Mouse (Mus musculus): ENCODE results near the gene Morc2a. TPM values are rescaled to one million over a fixed set of nuclear protein-coding genes. Genes with fewer than 3 reads are reported as not detected.

The Morc2a gene
- polyA plus RNA-seq, 1 experiment from 2014 or later, result 42.6 TPM

GRCm38 (mm10) chr11:3723910-3724309, 74.9 kb downstream of the Morc2a start:
- 80% methylated on average over 4 of the region's 4 CpGs for WGBS
- H3K27ac ChIP-seq, result no peak overlapping the region
- H3K4me1 ChIP-seq, result peaks cover 17% of the 10 kb centered on the region
- H3K4me3 ChIP-seq, result no peak overlapping the region
- DNase-seq (ENCODE audit: extremely low spot score, low spot score), result no peak
- H3K9me3 ChIP-seq, result no peaks in the 10 kb centered on the region
- H3K27me3 ChIP-seq (ENCODE audit: poor library complexity, severe bottlenecking), result no peaks in the 10 kb centered on the region
- H3K36me3 ChIP-seq (replicated peaks), result no peaks in the 10 kb centered on the region

- H3K27me3 ChIP-seq (ENCODE audit: poor library complexity, severe bottlenecking), result no peaks in the 10 kb centered on the region
- H3K27ac ChIP-seq, result no peak overlapping the region
- no peak for DNase-seq (ENCODE audit: extremely low spot score, low spot score)
- peaks cover 17% of the 10 kb centered on the region for H3K4me1 ChIP-seq
- no peak overlapping the region for H3K4me3 ChIP-seq
- 74% methylated on average over 5 of the region's 5 CpGs for WGBS
- H3K36me3 ChIP-seq (replicated peaks), result no peaks in the 10 kb centered on the region
- H3K9me3 ChIP-seq, result no peaks in the 10 kb centered on the region
Observed at GRCm38 (mm10) chr11:3724726-3725125, 75.7 kb downstream of the Morc2a start.

- no peak overlapping the region for H3K27ac ChIP-seq
- H3K9me3 ChIP-seq, result no peaks in the 10 kb centered on the region
- no peak overlapping the region for H3K4me3 ChIP-seq
- no peak for DNase-seq (ENCODE audit: extremely low spot score, low spot score)
- no peaks in the 10 kb centered on the region for H3K27me3 ChIP-seq (ENCODE audit: poor library complexity, severe bottlenecking)
- no peaks in the 10 kb centered on the region for H3K36me3 ChIP-seq (replicated peaks)
- whole genome bisulfite sequencing, result 71% methylated on average over 10 of the region's 10 CpGs
- peaks cover 17% of the 10 kb centered on the region for H3K4me1 ChIP-seq
Observed at GRCm38 (mm10) chr11:3725331-3726054, 76.5 kb downstream of the Morc2a start.

GRCm38 (mm10) chr11:3727438-3728105, 78.6 kb downstream of the Morc2a start:
- Histone ChIP-seq H3K9me3 (no peaks in the 10 kb centered on the region), H3K4me1 (peaks cover 9% of the 10 kb centered on the region), H3K36me3 (replicated peaks) (no peaks in the 10 kb centered on the region), H3K27me3 (ENCODE audit: poor library complexity, severe bottlenecking) (no peaks in the 10 kb centered on the region), H3K27ac (no peak overlapping the region), H3K4me3 (no peak overlapping the region)
- 76% methylated on average over 9 of the region's 9 CpGs for WGBS
- no peak for DNase-seq (ENCODE audit: extremely low spot score, low spot score)

GRCm38 (mm10) chr11:3731469-3731868, 82.5 kb downstream of the Morc2a start:
- Histone ChIP-seq H3K4me1 (peaks cover 7% of the 10 kb centered on the region; the same call in 1 of the 2 replicates), H3K27me3 (ENCODE audit: poor library complexity, severe bottlenecking) (no peaks in the 10 kb centered on the region), H3K36me3 (replicated peaks) (no peaks in the 10 kb centered on the region), H3K4me3 (no peak overlapping the region), H3K9me3 (no peaks in the 10 kb centered on the region), H3K27ac (no peak overlapping the region)
- no peak for DNase-seq (ENCODE audit: extremely low spot score, low spot score)
- WGBS, result 87% methylated on average over 4 of the region's 4 CpGs

GRCm38 (mm10) chr11:3733933-3734636, 85.1 kb downstream of the Morc2a start:
- WGBS, result 83% methylated on average over 14 of the region's 14 CpGs
- H3K4me1 ChIP-seq, result peaks cover 7% of the 10 kb centered on the region; the same call in 1 of the 2 replicates
- no peak overlapping the region for H3K27ac ChIP-seq
- H3K27me3 ChIP-seq (ENCODE audit: poor library complexity, severe bottlenecking), result no peaks in the 10 kb centered on the region
- H3K36me3 ChIP-seq (replicated peaks), result no peaks in the 10 kb centered on the region
- H3K9me3 ChIP-seq, result no peaks in the 10 kb centered on the region
- no peak overlapping the region for H3K4me3 ChIP-seq
- no peak for DNase-seq (ENCODE audit: extremely low spot score, low spot score)

- Histone ChIP-seq H3K27me3 (ENCODE audit: poor library complexity, severe bottlenecking) (no peaks in the 10 kb centered on the region), H3K36me3 (replicated peaks) (no peaks in the 10 kb centered on the region), H3K4me1 (peaks cover 7% of the 10 kb centered on the region; the same call in 1 of the 2 replicates), H3K27ac (no peak overlapping the region), H3K9me3 (no peaks in the 10 kb centered on the region), H3K4me3 (no peak overlapping the region)
- no peak for DNase-seq (ENCODE audit: extremely low spot score, low spot score)
- WGBS, result 80% methylated on average over 11 of the region's 11 CpGs
Observed at GRCm38 (mm10) chr11:3735715-3736114, 86.7 kb downstream of the Morc2a start.

GRCm38 (mm10) chr11:3738778-3739177, 89.8 kb downstream of the Morc2a start:
- DNase-seq (ENCODE audit: extremely low spot score, low spot score), result no peak
- peaks cover 7% of the 10 kb centered on the region; the same call in 1 of the 2 replicates for H3K4me1 ChIP-seq
- no peaks in the 10 kb centered on the region for H3K9me3 ChIP-seq
- H3K36me3 ChIP-seq (replicated peaks), result no peaks in the 10 kb centered on the region
- no peaks in the 10 kb centered on the region for H3K27me3 ChIP-seq (ENCODE audit: poor library complexity, severe bottlenecking)
- WGBS, result 94% methylated on average over 2 of the region's 2 CpGs
- H3K27ac ChIP-seq, result no peak overlapping the region
- no peak overlapping the region for H3K4me3 ChIP-seq

Other genes starting within 250 kb of the Morc2a start
- 42.8 and 43.1 TPM in 2 replicates for gene Limk2, start 240.0 kb upstream of the Morc2a start, polyA plus RNA-seq (2016; fragmentation: Nextera tagmentation; extraction: Ambion mirVana)
- 39.6 and 42.4 TPM in 2 replicates for gene Rnf185, start 196.8 kb upstream of the Morc2a start, polyA plus RNA-seq (2016; fragmentation: Nextera tagmentation; extraction: Ambion mirVana)
- gene Pla2g3, start 160.9 kb upstream of the Morc2a start, polyA plus RNA-seq (2016; fragmentation: Nextera tagmentation; extraction: Ambion mirVana), result 1.4 TPM in 2 replicates
- gene Inpp5j, start 144.4 kb upstream of the Morc2a start, polyA plus RNA-seq (2016; fragmentation: Nextera tagmentation; extraction: Ambion mirVana), result 0.20 and 0.21 TPM in 2 replicates
- gene Selenom, start 134.5 kb upstream of the Morc2a start, polyA plus RNA-seq (2016; fragmentation: Nextera tagmentation; extraction: Ambion mirVana), result 36.1 and 37.9 TPM in 2 replicates
- gene Smtn, start 108.6 kb upstream of the Morc2a start, polyA plus RNA-seq (2016; fragmentation: Nextera tagmentation; extraction: Ambion mirVana), result 35.1 and 40.2 TPM in 2 replicates
- gene Osbp2, start 214.7 kb downstream of the Morc2a start, polyA plus RNA-seq (2016; fragmentation: Nextera tagmentation; extraction: Ambion mirVana), result 0.48 and 0.89 TPM in 2 replicates
- 1.2 and 1.7 TPM in 2 replicates for gene 4921536K21Rik, start 245.9 kb downstream of the Morc2a start, polyA plus RNA-seq (2016; fragmentation: Nextera tagmentation; extraction: Ambion mirVana)
- 18.6 and 19.6 TPM in 2 replicates for gene Dusp18, start 246.0 kb downstream of the Morc2a start, polyA plus RNA-seq (2016; fragmentation: Nextera tagmentation; extraction: Ambion mirVana)

Data from forebrain, embryonic 10.5 days (tissue).